Mouse (Mus musculus) lung, postnatal 0 days (tissue): Measurements from ENCODE around the gene Fgd2.

ENCODE experiments used
- CTCF ChIP-seq: IDR thresholded peaks from 2 replicates; pipeline ENCODE4 v1.5.1; 2016; ENCODE audit warnings: antibody characterized with exemption, mild to moderate bottlenecking
- EP300 ChIP-seq: IDR thresholded peaks from 2 replicates; pipeline ENCODE4 v1.6.1; 2016; ENCODE audit warnings: antibody characterized with exemption, mild to moderate bottlenecking, control low read depth

GRCm38 (mm10) chr17:29384850-29385438 is 24.2 kb downstream of the Fgd2 start:
- TF ChIP-seq CTCF (no peak), EP300 (no peak)
